Mouse (Mus musculus): Measurements from ENCODE around the gene Sall1. TPM values are rescaled to one million over a fixed set of nuclear protein-coding genes. Genes with fewer than 3 reads are reported as not detected.

Gene Sall1
- polyA plus RNA-seq, 1 experiment from 2014 or later = 7.7 TPM

DNA sequence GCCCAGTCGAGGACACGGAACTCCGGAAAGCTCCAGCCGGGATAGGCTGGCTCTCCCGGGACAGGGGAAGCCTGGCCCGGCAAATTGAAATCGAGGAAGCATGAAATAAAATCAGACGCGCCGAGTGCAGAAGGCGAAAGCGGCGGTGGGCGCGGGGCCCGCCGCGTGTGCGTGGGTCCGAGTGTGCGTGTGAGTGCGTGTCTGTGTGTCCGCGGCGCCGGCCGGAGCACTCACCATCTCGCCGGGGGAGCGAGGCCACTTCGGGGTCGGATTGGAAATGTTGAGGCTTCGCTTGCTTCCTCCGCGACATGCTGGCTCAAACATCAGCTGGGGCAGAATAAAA lies 1.9 kb downstream of the Sall1 start:
- peaks cover 20% of the 10 kb centered on the region for H3K27me3 ChIP-seq (ENCODE audit: control insufficient read depth, insufficient read depth, low read length)
- peak overlapping the region; percentile 95 for H3K27ac ChIP-seq (ENCODE audit: low read depth, low read length)
- no peaks in the 10 kb centered on the region for H3K9me3 ChIP-seq (replicated peaks; ENCODE audit: control insufficient read depth, low read length)
- no peaks in the 10 kb centered on the region for H3K36me3 ChIP-seq (ENCODE audit: control insufficient read depth, insufficient read depth, low read length)
- H3K4me3 ChIP-seq (ENCODE audit: low read depth, low read length) = peak overlapping the region; percentile 84
- under 1% methylated on average over 35 of the region's 35 CpGs for WGBS (ENCODE audit: insufficient replicate concordance)
- peaks cover 16% of the 10 kb centered on the region for H3K4me1 ChIP-seq (ENCODE audit: control insufficient read depth, insufficient read depth, low read length)
- peak overlapping the region; percentile 96 for H3K9ac ChIP-seq (ENCODE audit: low read depth, low read length)
- ATAC-seq (replicated peaks; ENCODE audit: insufficient number of reproducible peaks, low FRiP score, low TSS enrichment) = no peak
- H3K4me2 ChIP-seq = peak overlapping the region; percentile 89

- Histone ChIP-seq H3K4me1 (ENCODE audit: control insufficient read depth, insufficient read depth, low read length) (peaks cover 16% of the 10 kb centered on the region), H3K9ac (ENCODE audit: low read depth, low read length) (peak overlapping the region; percentile 96), H3K9me3 (replicated peaks; ENCODE audit: control insufficient read depth, low read length) (no peaks in the 10 kb centered on the region), H3K27me3 (ENCODE audit: control insufficient read depth, insufficient read depth, low read length) (peaks cover 14% of the 10 kb centered on the region; the same call in 1 of the 2 replicates), H3K4me3 (ENCODE audit: low read depth, low read length) (peak overlapping the region; percentile 84), H3K36me3 (ENCODE audit: control insufficient read depth, insufficient read depth, low read length) (no peaks in the 10 kb centered on the region), H3K27ac (ENCODE audit: low read depth, low read length) (peak overlapping the region; percentile 95), H3K4me2 (peak overlapping the region; percentile 89)
- ATAC-seq (replicated peaks; ENCODE audit: insufficient number of reproducible peaks, low FRiP score, low TSS enrichment) = no peak
- WGBS (ENCODE audit: insufficient replicate concordance) = under 1% methylated on average over 55 of the region's 55 CpGs
Measured at GRCm38 (mm10) chr8:89041421-89042117, 2.4 kb downstream of the Sall1 start.

GRCm38 (mm10) chr8:89040751-89041420 lies 3.1 kb downstream of the Sall1 start:
- H3K4me1 ChIP-seq (ENCODE audit: control insufficient read depth, insufficient read depth, low read length) = peaks cover 13% of the 10 kb centered on the region
- peak overlapping the region; percentile 96 for H3K9ac ChIP-seq (ENCODE audit: low read depth, low read length)
- peak overlapping the region; percentile 89 for H3K4me2 ChIP-seq
- WGBS (ENCODE audit: insufficient replicate concordance) = 1% methylated on average over 40 of the region's 40 CpGs
- H3K27ac ChIP-seq (ENCODE audit: low read depth, low read length) = peak overlapping the region; percentile 95
- no peaks in the 10 kb centered on the region for H3K36me3 ChIP-seq (ENCODE audit: control insufficient read depth, insufficient read depth, low read length)
- no peak for ATAC-seq (replicated peaks; ENCODE audit: insufficient number of reproducible peaks, low FRiP score, low TSS enrichment)
- H3K9me3 ChIP-seq (replicated peaks; ENCODE audit: control insufficient read depth, low read length) = no peaks in the 10 kb centered on the region
- H3K27me3 ChIP-seq (ENCODE audit: control insufficient read depth, insufficient read depth, low read length) = peaks cover 10% of the 10 kb centered on the region; the same call in 1 of the 2 replicates
- peak overlapping the region; percentile 84 for H3K4me3 ChIP-seq (ENCODE audit: low read depth, low read length)

- Histone ChIP-seq H3K27me3 (ENCODE audit: control insufficient read depth, insufficient read depth, low read length) (peaks cover 7% of the 10 kb centered on the region; the same call in 1 of the 2 replicates), H3K36me3 (ENCODE audit: control insufficient read depth, insufficient read depth, low read length) (no peaks in the 10 kb centered on the region), H3K27ac (ENCODE audit: low read depth, low read length) (no peak overlapping the region), H3K9me3 (replicated peaks; ENCODE audit: control insufficient read depth, low read length) (no peaks in the 10 kb centered on the region), H3K4me2 (peak overlapping the region; percentile 89), H3K9ac (ENCODE audit: low read depth, low read length) (peak overlapping the region; percentile 72), H3K4me3 (ENCODE audit: low read depth, low read length) (peak overlapping the region; percentile 84), H3K4me1 (ENCODE audit: control insufficient read depth, insufficient read depth, low read length) (peaks cover 6% of the 10 kb centered on the region; the same call in 1 of the 2 replicates)
- WGBS (ENCODE audit: insufficient replicate concordance) = 17% methylated on average over 6 of the region's 6 CpGs
- ATAC-seq (replicated peaks; ENCODE audit: insufficient number of reproducible peaks, low FRiP score, low TSS enrichment) = no peak
Measured at GRCm38 (mm10) chr8:89039890-89040289, 4.1 kb downstream of the Sall1 start.

GRCm38 (mm10) chr8:89038920-89039319 lies 5.0 kb downstream of the Sall1 start:
- no peak for ATAC-seq (replicated peaks; ENCODE audit: insufficient number of reproducible peaks, low FRiP score, low TSS enrichment)
- Histone ChIP-seq H3K9ac (ENCODE audit: low read depth, low read length) (no peak overlapping the region), H3K36me3 (ENCODE audit: control insufficient read depth, insufficient read depth, low read length) (no peaks in the 10 kb centered on the region), H3K27me3 (ENCODE audit: control insufficient read depth, insufficient read depth, low read length) (peaks cover 3% of the 10 kb centered on the region; the same call in 1 of the 2 replicates), H3K4me2 (peak overlapping the region; percentile 43; the same call in 1 of the 2 replicates), H3K27ac (ENCODE audit: low read depth, low read length) (no peak overlapping the region), H3K4me3 (ENCODE audit: low read depth, low read length) (0 out of 2 replicates have a peak overlapping the region, but pooled peaks have one; percentile 5), H3K9me3 (replicated peaks; ENCODE audit: control insufficient read depth, low read length) (no peaks in the 10 kb centered on the region), H3K4me1 (ENCODE audit: control insufficient read depth, insufficient read depth, low read length) (0 out of 2 replicates have a peak, but pooled peaks cover 3% of the 10 kb centered on the region)
- 54% methylated on average over 4 of the region's 4 CpGs for WGBS (ENCODE audit: insufficient replicate concordance)

GRCm38 (mm10) chr8:89037536-89038236 lies 6.3 kb downstream of the Sall1 start:
- no peak overlapping the region for H3K9ac ChIP-seq (ENCODE audit: low read depth, low read length)
- H3K27me3 ChIP-seq (ENCODE audit: control insufficient read depth, insufficient read depth, low read length) = no peaks in the 10 kb centered on the region
- peak overlapping the region; percentile 11; the same call in 1 of the 2 replicates for H3K4me3 ChIP-seq (ENCODE audit: low read depth, low read length)
- ATAC-seq (replicated peaks; ENCODE audit: insufficient number of reproducible peaks, low FRiP score, low TSS enrichment) = no peak
- no peak overlapping the region for H3K27ac ChIP-seq (ENCODE audit: low read depth, low read length)
- H3K4me1 ChIP-seq (ENCODE audit: control insufficient read depth, insufficient read depth, low read length) = 0 out of 2 replicates have a peak, but pooled peaks cover 3% of the 10 kb centered on the region
- H3K36me3 ChIP-seq (ENCODE audit: control insufficient read depth, insufficient read depth, low read length) = no peaks in the 10 kb centered on the region
- WGBS (ENCODE audit: insufficient replicate concordance) = 8% methylated on average over 9 of the region's 9 CpGs
- H3K4me2 ChIP-seq = peak overlapping the region; percentile 54
- no peaks in the 10 kb centered on the region for H3K9me3 ChIP-seq (replicated peaks; ENCODE audit: control insufficient read depth, low read length)

GRCm38 (mm10) chr8:89032412-89032811 lies 11.6 kb downstream of the Sall1 start:
- Histone ChIP-seq H3K4me1 (ENCODE audit: control insufficient read depth, insufficient read depth, low read length) (no peaks in the 10 kb centered on the region; the same call in 1 of the 2 replicates), H3K4me2 (no peak overlapping the region), H3K27ac (ENCODE audit: low read depth, low read length) (no peak overlapping the region), H3K36me3 (ENCODE audit: control insufficient read depth, insufficient read depth, low read length) (peaks cover 3% of the 10 kb centered on the region; the same call in 1 of the 2 replicates), H3K9ac (ENCODE audit: low read depth, low read length) (no peak overlapping the region), H3K4me3 (ENCODE audit: low read depth, low read length) (no peak overlapping the region), H3K9me3 (replicated peaks; ENCODE audit: control insufficient read depth, low read length) (no peaks in the 10 kb centered on the region), H3K27me3 (ENCODE audit: control insufficient read depth, insufficient read depth, low read length) (no peaks in the 10 kb centered on the region)
- no peak for ATAC-seq (replicated peaks; ENCODE audit: insufficient number of reproducible peaks, low FRiP score, low TSS enrichment)
- WGBS (ENCODE audit: insufficient replicate concordance) = 88% methylated on average over 13 of the region's 13 CpGs

GRCm38 (mm10) chr8:89028156-89028555 lies 15.8 kb downstream of the Sall1 start:
- Histone ChIP-seq H3K9ac (ENCODE audit: low read depth, low read length) (no peak overlapping the region), H3K27ac (ENCODE audit: low read depth, low read length) (no peak overlapping the region), H3K4me2 (no peak overlapping the region), H3K9me3 (replicated peaks; ENCODE audit: control insufficient read depth, low read length) (no peaks in the 10 kb centered on the region), H3K36me3 (ENCODE audit: control insufficient read depth, insufficient read depth, low read length) (peaks cover 3% of the 10 kb centered on the region; the same call in 1 of the 2 replicates), H3K4me1 (ENCODE audit: control insufficient read depth, insufficient read depth, low read length) (peaks cover 13% of the 10 kb centered on the region), H3K4me3 (ENCODE audit: low read depth, low read length) (no peak overlapping the region), H3K27me3 (ENCODE audit: control insufficient read depth, insufficient read depth, low read length) (no peaks in the 10 kb centered on the region)
- WGBS (ENCODE audit: insufficient replicate concordance) = 44% methylated on average over 12 of the region's 12 CpGs
- no peak for ATAC-seq (replicated peaks; ENCODE audit: insufficient number of reproducible peaks, low FRiP score, low TSS enrichment)
